Mouse (Mus musculus) CH12.LX (cell line): ENCODE measurements at regions not wholly inside any gene's neighbourhood (a gene's known extent, or its start where the extent isn't known, plus 50 kb on each side); places are given as distances from the start of the nearest gene placed in this dataset.

Source experiments
- DNase-seq: peaks from one replicate; pipeline ENCODE4 v3.0.0-alpha.2; 2013; ENCODE audit errors: extremely low read depth
- H3K27ac ChIP-seq: 2 replicates; pipeline ENCODE4 v1.5.1; 2012; ENCODE audit warnings: low read depth, mild to moderate bottlenecking, control low read depth, moderate library complexity; ENCODE audit not compliant: insufficient read depth
- H3K27me3 ChIP-seq: replicated peaks from 2 replicates; pipeline ENCODE3; 2012; ENCODE audit warnings: inconsistent platforms
- H3K36me3 ChIP-seq, 2 experiments: replicated peaks in 1 of 2; 2 replicates each; pipeline versions ENCODE3 to v1.6.1; 2012; ENCODE audit warnings: inconsistent platforms in 1 of 2, low read length in 1 of 2, mild to moderate bottlenecking in 1 of 2, mixed read lengths in 1 of 2, moderate library complexity in 1 of 2; ENCODE audit not compliant: control insufficient read depth in 1 of 2, insufficient read depth in 1 of 2
- H3K4me1 ChIP-seq, 2 experiments: 2 replicates each; pipeline ENCODE4 v1.6.1; 2012; ENCODE audit warnings: inconsistent platforms in 1 of 2, moderate library complexity in 1 of 2; ENCODE audit not compliant: insufficient read depth in 2 of 2, control insufficient read depth in 1 of 2
- H3K4me2 ChIP-seq: 2 replicates; pipeline ENCODE4 v1.6.1; 2012; ENCODE audit warnings: low read depth, mild to moderate bottlenecking, control low read depth; ENCODE audit not compliant: poor library complexity, insufficient read depth, severe bottlenecking
- H3K4me3 ChIP-seq, 3 experiments: fragments of 150-350 bp in 1 of 3; sonication (generic) in 1 of 3; replicated peaks in 1 of 3; 2 replicates each; pipeline versions ENCODE3 to v1.5.1; 2011 to 2012; ENCODE audit warnings: low read depth in 2 of 3, low read length in 2 of 3, mild to moderate bottlenecking in 2 of 3, moderate library complexity in 2 of 3, control low read depth in 1 of 3, improper control_type of control experiment in 1 of 3, inconsistent platforms in 1 of 3, mixed read lengths in 1 of 3; ENCODE audit not compliant: poor library complexity in 1 of 3
- H3K79me2 ChIP-seq: replicated peaks from 2 replicates; pipeline ENCODE4 v1.6.1; 2012; ENCODE audit warnings: mild to moderate bottlenecking, moderate library complexity; ENCODE audit not compliant: control insufficient read depth, poor library complexity, insufficient read depth, severe bottlenecking; ENCODE audit errors: extremely low read depth
- H3K9ac ChIP-seq: 2 replicates; pipeline ENCODE4 v1.6.1; 2012; ENCODE audit warnings: low read depth, mild to moderate bottlenecking, control low read depth, moderate library complexity; ENCODE audit not compliant: insufficient read depth
- H3K9me3 ChIP-seq: replicated peaks from 2 replicates; pipeline ENCODE3; 2012; ENCODE audit warnings: low read length, inconsistent platforms, mixed read lengths
- CHD2 ChIP-seq: IDR thresholded peaks from 2 replicates; pipeline ENCODE4 v1.6.1; 2011; ENCODE audit warnings: low read length, improper control_type of control experiment
- CTCF ChIP-seq, 2 experiments: IDR thresholded peaks in 1 of 2; conservative IDR thresholded peaks in 1 of 2; 2 replicates each; pipeline ENCODE4 v1.5.1; 2011 to 2012; ENCODE audit warnings: low read depth in 2 of 2, low read length in 2 of 2, improper control_type of control experiment in 1 of 2, inconsistent platforms in 1 of 2, mild to moderate bottlenecking in 1 of 2, moderate library complexity in 1 of 2
- JUND ChIP-seq: conservative IDR thresholded peaks from 2 replicates; pipeline ENCODE4 v1.6.1; 2011; ENCODE audit warnings: low read depth, low read length, improper control_type of control experiment
- MAFK ChIP-seq: IDR thresholded peaks from 2 replicates; pipeline ENCODE4 v1.6.1; 2011; ENCODE audit warnings: low read length, improper control_type of control experiment; ENCODE audit not compliant: insufficient replicate concordance
- MAX ChIP-seq: IDR thresholded peaks from 2 replicates; pipeline ENCODE4 v1.6.1; 2011; ENCODE audit warnings: low read length, improper control_type of control experiment
- MAZ ChIP-seq: IDR thresholded peaks from 2 replicates; pipeline ENCODE4 v1.6.1; 2012; ENCODE audit warnings: low read depth, mild to moderate bottlenecking, inconsistent platforms, low read length, improper control_type of control experiment, moderate library complexity
- NELFE ChIP-seq: IDR thresholded peaks from 2 replicates; pipeline ENCODE4 v1.6.1; 2011; ENCODE audit warnings: low read depth, low read length, improper control_type of control experiment
- POLR2A ChIP-seq: IDR thresholded peaks from 2 replicates; pipeline ENCODE4 v1.6.1; 2011; ENCODE audit warnings: low read depth, mild to moderate bottlenecking, improper control_type of control experiment, low read length
- POLR2AphosphoS2 ChIP-seq: IDR thresholded peaks from 2 replicates; pipeline ENCODE4 v1.6.1; 2011; ENCODE audit warnings: low read depth, low read length, improper control_type of control experiment
- RAD21 ChIP-seq: IDR thresholded peaks from 2 replicates; pipeline ENCODE4 v1.6.1; 2011; ENCODE audit warnings: low read depth, mild to moderate bottlenecking, low read length, improper control_type of control experiment, moderate library complexity
- TBP ChIP-seq: conservative IDR thresholded peaks from 2 replicates; pipeline ENCODE4 v1.6.1; 2011; ENCODE audit warnings: low read depth, low read length, improper control_type of control experiment
- ZMIZ1 ChIP-seq: IDR thresholded peaks from 2 replicates; pipeline ENCODE4 v1.6.1; 2012; ENCODE audit warnings: low read depth, mild to moderate bottlenecking, inconsistent platforms, low read length, improper control_type of control experiment
- ZNF384 ChIP-seq: IDR thresholded peaks from 2 replicates; pipeline ENCODE4 v1.6.1; 2012; ENCODE audit warnings: low read depth, low read length, improper control_type of control experiment, inconsistent platforms
- dilution Hi-C: fragments of 300-500 bp; cut with MboI; formaldehyde crosslinking; loops from 2 replicates; pipeline ENCODE4 v1.14.3; 2020; ENCODE audit warnings: low sequenced_read_pairs; ENCODE audit not compliant: extremely low pct_unique_long_range_greater_than_20kb, extremely low pct_ligation_motif_present
- in situ Hi-C: fragments of 300-500 bp; cut with MboI; formaldehyde crosslinking; loops from 3 replicates; pipeline ENCODE4 v1.14.3; 2019; ENCODE audit warnings: low sequenced_read_pairs, low pct_ligation_motif_present, low pct_unique_long_range_greater_than_20kb, mixed read lengths

- peaks cover 2% of the 10 kb centered on the region for H3K9me3 ChIP-seq
- no peak overlapping the region for H3K27ac ChIP-seq
- no peaks in the 10 kb centered on the region for H3K36me3 ChIP-seq
- TF ChIP-seq TBP = no peak
- no peak for TF ChIP-seq MAX
- no peak for TF ChIP-seq MAZ
- TF ChIP-seq ZMIZ1 = no peak
- no peak for TF ChIP-seq CHD2
- TF ChIP-seq POLR2A = no peak
- no peak for TF ChIP-seq MAFK
- TF ChIP-seq CTCF (conservative IDR thresholded peaks at IDR 0.05 in 1 of 2, IDR thresholded peaks at IDR 0.05 in 1 of 2; ENCODE audit: low read depth in 2 of 2, low read length in 2 of 2) = no peak
- no peak overlapping the region for H3K4me3 ChIP-seq
- H3K9ac ChIP-seq = no peak overlapping the region
- H3K79me2 ChIP-seq = no peaks in the 10 kb centered on the region
- DNase-seq = no peak
- in situ Hi-C loops = no loop called here
- H3K4me2 ChIP-seq = no peak overlapping the region
- peaks cover 0 to 4% of the 10 kb centered on the region in 2 experiments; a peak in 1 of 4 replicates for H3K4me1 ChIP-seq
- dilution Hi-C loops = no loop called here
- H3K27me3 ChIP-seq = no peaks in the 10 kb centered on the region
Observed at GRCm38 (mm10) chr17:3009939-3010338, 104.8 kb upstream of the Scaf8 start.

DNA sequence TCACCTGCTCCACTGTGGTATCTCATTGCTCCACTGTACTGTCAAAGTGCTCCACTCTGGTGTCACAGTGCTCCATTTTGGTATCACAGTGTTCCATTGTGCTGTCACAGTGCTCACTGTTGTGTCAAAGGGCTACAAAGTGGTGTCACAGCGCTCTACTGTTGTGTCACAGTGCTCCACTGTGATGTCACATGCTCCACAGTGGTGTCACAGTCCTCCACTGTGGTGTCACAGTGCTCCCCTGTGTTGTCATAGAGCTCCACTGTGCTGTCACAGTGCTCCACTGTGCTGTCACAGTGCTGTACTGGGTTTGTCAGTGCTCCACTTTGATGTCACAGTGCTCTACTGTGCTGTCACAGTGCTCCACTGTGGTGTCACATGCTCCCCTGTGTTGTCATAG is 102.7 kb upstream of the Scaf8 start:
- peaks cover 0 to 4% of the 10 kb centered on the region in 2 experiments; a peak in 1 of 4 replicates for H3K4me1 ChIP-seq
- H3K36me3 ChIP-seq = no peaks in the 10 kb centered on the region
- no peak overlapping the region for H3K4me2 ChIP-seq
- no peak for TF ChIP-seq POLR2AphosphoS2
- H3K27ac ChIP-seq = no peak overlapping the region
- H3K9me3 ChIP-seq = no peaks in the 10 kb centered on the region
- H3K9ac ChIP-seq = no peak overlapping the region
- H3K79me2 ChIP-seq = no peaks in the 10 kb centered on the region
- dilution Hi-C loops (no loop called here), in situ Hi-C loops (no loop called here)
- H3K27me3 ChIP-seq = no peaks in the 10 kb centered on the region
- no peak overlapping the region for H3K4me3 ChIP-seq
- DNase-seq = no peak

- no peaks in the 10 kb centered on the region for H3K36me3 ChIP-seq
- dilution Hi-C loops = no loop called here
- no peaks in the 10 kb centered on the region for H3K79me2 ChIP-seq
- H3K4me3 ChIP-seq = no peak overlapping the region
- no peak overlapping the region for H3K27ac ChIP-seq
- no peaks in the 10 kb centered on the region for H3K27me3 ChIP-seq
- H3K9me3 ChIP-seq = no peaks in the 10 kb centered on the region
- H3K4me1 ChIP-seq = no peaks in the 10 kb centered on the region
- no peak for DNase-seq
- TF ChIP-seq JUND (no peak), ZMIZ1 (no peak), NELFE (no peak), RAD21 (no peak), ZNF384 (no peak)
- no peak overlapping the region for H3K4me2 ChIP-seq
- in situ Hi-C loops = no loop called here
- H3K9ac ChIP-seq = no peak overlapping the region
Observed at GRCm38 (mm10) chr17:3019631-3020391, 95.0 kb upstream of the Scaf8 start.
